Mouse (Mus musculus): Measurements from ENCODE around the gene Frmd4a. TPM values are rescaled to one million over a fixed set of nuclear protein-coding genes. Genes with fewer than 3 reads are reported as not detected.

Frmd4a gene
- polyA plus RNA-seq, 1 experiment from 2014 or later: 33.0 TPM

- Histone ChIP-seq H3K27ac (no peak overlapping the region), H3K4me3 (no peak overlapping the region), H3K27me3 (ENCODE audit: poor library complexity, severe bottlenecking) (no peaks in the 10 kb centered on the region), H3K9me3 (no peaks in the 10 kb centered on the region), H3K36me3 (replicated peaks) (peaks cover 33% of the 10 kb centered on the region), H3K4me1 (peaks cover 18% of the 10 kb centered on the region)
- 87% methylated on average over 2 of the region's 2 CpGs for WGBS
- no peak for DNase-seq (ENCODE audit: extremely low spot score, low spot score)
Observed at GRCm38 (mm10) chr2:4487280-4487679, 469.8 kb downstream of the Frmd4a start.

- Histone ChIP-seq H3K9me3 (no peaks in the 10 kb centered on the region), H3K36me3 (replicated peaks) (peaks cover 28% of the 10 kb centered on the region), H3K4me3 (no peak overlapping the region), H3K4me1 (peaks cover 29% of the 10 kb centered on the region), H3K27me3 (ENCODE audit: poor library complexity, severe bottlenecking) (no peaks in the 10 kb centered on the region), H3K27ac (no peak overlapping the region)
- WGBS: 87% methylated on average over 5 of the region's 5 CpGs
- no peak for DNase-seq (ENCODE audit: extremely low spot score, low spot score)
Observed at GRCm38 (mm10) chr2:4490845-4491244, 473.3 kb downstream of the Frmd4a start.

GRCm38 (mm10) chr2:4492485-4493481 is 475.3 kb downstream of the Frmd4a start:
- Histone ChIP-seq H3K27me3 (ENCODE audit: poor library complexity, severe bottlenecking) (no peaks in the 10 kb centered on the region), H3K27ac (peak overlapping the region; percentile 76), H3K9me3 (no peaks in the 10 kb centered on the region), H3K4me1 (peaks cover 29% of the 10 kb centered on the region), H3K36me3 (replicated peaks) (peaks cover 36% of the 10 kb centered on the region), H3K4me3 (no peak overlapping the region)
- peak; percentile 76 for DNase-seq (ENCODE audit: extremely low spot score, low spot score)
- WGBS: 59% methylated on average over 20 of the region's 20 CpGs

- Histone ChIP-seq H3K27ac (no peak overlapping the region), H3K4me3 (no peak overlapping the region), H3K36me3 (replicated peaks) (peaks cover 44% of the 10 kb centered on the region), H3K4me1 (peaks cover 29% of the 10 kb centered on the region), H3K9me3 (no peaks in the 10 kb centered on the region), H3K27me3 (ENCODE audit: poor library complexity, severe bottlenecking) (no peaks in the 10 kb centered on the region)
- DNase-seq (ENCODE audit: extremely low spot score, low spot score): no peak
- WGBS: 94% methylated on average over 2 of the region's 2 CpGs
Observed at GRCm38 (mm10) chr2:4494478-4494877, 477.0 kb downstream of the Frmd4a start.

- Histone ChIP-seq H3K4me3 (no peak overlapping the region), H3K9me3 (no peaks in the 10 kb centered on the region), H3K27me3 (ENCODE audit: poor library complexity, severe bottlenecking) (no peaks in the 10 kb centered on the region), H3K36me3 (replicated peaks) (peaks cover 55% of the 10 kb centered on the region), H3K27ac (0 out of 2 replicates have a peak overlapping the region, but pooled peaks have one; percentile 26), H3K4me1 (no peaks in the 10 kb centered on the region)
- peak; percentile 60 for DNase-seq (ENCODE audit: extremely low spot score, low spot score)
- 23% methylated on average over 1 of the region's 1 CpGs for WGBS
Observed at GRCm38 (mm10) chr2:4499257-4499656, 481.7 kb downstream of the Frmd4a start.

GRCm38 (mm10) chr2:4499916-4500315 is 482.4 kb downstream of the Frmd4a start:
- Histone ChIP-seq H3K4me3 (no peak overlapping the region), H3K4me1 (no peaks in the 10 kb centered on the region), H3K9me3 (no peaks in the 10 kb centered on the region), H3K36me3 (replicated peaks) (peaks cover 57% of the 10 kb centered on the region), H3K27ac (no peak overlapping the region), H3K27me3 (ENCODE audit: poor library complexity, severe bottlenecking) (no peaks in the 10 kb centered on the region)
- WGBS: 94% methylated on average over 9 of the region's 9 CpGs
- no peak for DNase-seq (ENCODE audit: extremely low spot score, low spot score)

GRCm38 (mm10) chr2:4501257-4502027 is 483.9 kb downstream of the Frmd4a start:
- H3K36me3 ChIP-seq (replicated peaks): peaks cover 54% of the 10 kb centered on the region
- H3K4me1 ChIP-seq: no peaks in the 10 kb centered on the region
- no peak overlapping the region for H3K27ac ChIP-seq
- no peaks in the 10 kb centered on the region for H3K27me3 ChIP-seq (ENCODE audit: poor library complexity, severe bottlenecking)
- DNase-seq (ENCODE audit: extremely low spot score, low spot score): no peak
- no peak overlapping the region for H3K4me3 ChIP-seq
- no peaks in the 10 kb centered on the region for H3K9me3 ChIP-seq
- WGBS: 86% methylated on average over 15 of the region's 15 CpGs

GRCm38 (mm10) chr2:4504413-4504812 is 486.9 kb downstream of the Frmd4a start:
- no peak overlapping the region for H3K27ac ChIP-seq
- peaks cover 52% of the 10 kb centered on the region for H3K36me3 ChIP-seq (replicated peaks)
- no peak for DNase-seq (ENCODE audit: extremely low spot score, low spot score)
- peaks cover 6% of the 10 kb centered on the region; the same call in 1 of the 2 replicates for H3K4me1 ChIP-seq
- WGBS: 92% methylated on average over 10 of the region's 10 CpGs
- H3K4me3 ChIP-seq: no peak overlapping the region
- no peaks in the 10 kb centered on the region for H3K9me3 ChIP-seq
- H3K27me3 ChIP-seq (ENCODE audit: poor library complexity, severe bottlenecking): no peaks in the 10 kb centered on the region

GRCm38 (mm10) chr2:4505695-4506094 is 488.2 kb downstream of the Frmd4a start:
- H3K27ac ChIP-seq: no peak overlapping the region
- no peak overlapping the region for H3K4me3 ChIP-seq
- H3K9me3 ChIP-seq: no peaks in the 10 kb centered on the region
- H3K4me1 ChIP-seq: peaks cover 16% of the 10 kb centered on the region
- WGBS: 92% methylated on average over 4 of the region's 4 CpGs
- no peak for DNase-seq (ENCODE audit: extremely low spot score, low spot score)
- peaks cover 44% of the 10 kb centered on the region for H3K36me3 ChIP-seq (replicated peaks)
- no peaks in the 10 kb centered on the region for H3K27me3 ChIP-seq (ENCODE audit: poor library complexity, severe bottlenecking)

- peaks cover 38% of the 10 kb centered on the region for H3K36me3 ChIP-seq (replicated peaks)
- no peak overlapping the region for H3K4me3 ChIP-seq
- H3K4me1 ChIP-seq: peaks cover 17% of the 10 kb centered on the region
- H3K27ac ChIP-seq: no peak overlapping the region
- no peaks in the 10 kb centered on the region for H3K27me3 ChIP-seq (ENCODE audit: poor library complexity, severe bottlenecking)
- 93% methylated on average over 9 of the region's 9 CpGs for WGBS
- H3K9me3 ChIP-seq: no peaks in the 10 kb centered on the region
- DNase-seq (ENCODE audit: extremely low spot score, low spot score): no peak
Observed at GRCm38 (mm10) chr2:4506659-4507058, 489.1 kb downstream of the Frmd4a start.

- WGBS: 87% methylated on average over 13 of the region's 13 CpGs
- H3K9me3 ChIP-seq: no peaks in the 10 kb centered on the region
- H3K27ac ChIP-seq: no peak overlapping the region
- H3K4me1 ChIP-seq: peaks cover 25% of the 10 kb centered on the region
- DNase-seq (ENCODE audit: extremely low spot score, low spot score): no peak
- H3K36me3 ChIP-seq (replicated peaks): peaks cover 38% of the 10 kb centered on the region
- no peaks in the 10 kb centered on the region for H3K27me3 ChIP-seq (ENCODE audit: poor library complexity, severe bottlenecking)
- H3K4me3 ChIP-seq: no peak overlapping the region
Observed at GRCm38 (mm10) chr2:4507887-4508615, 490.5 kb downstream of the Frmd4a start.

GRCm38 (mm10) chr2:4508959-4509615 is 491.6 kb downstream of the Frmd4a start:
- WGBS: 91% methylated on average over 10 of the region's 10 CpGs
- H3K27ac ChIP-seq: no peak overlapping the region
- no peak for DNase-seq (ENCODE audit: extremely low spot score, low spot score)
- peaks cover 25% of the 10 kb centered on the region for H3K4me1 ChIP-seq
- H3K36me3 ChIP-seq (replicated peaks): peaks cover 42% of the 10 kb centered on the region
- H3K27me3 ChIP-seq (ENCODE audit: poor library complexity, severe bottlenecking): no peaks in the 10 kb centered on the region
- H3K9me3 ChIP-seq: no peaks in the 10 kb centered on the region
- H3K4me3 ChIP-seq: no peak overlapping the region

All from forebrain, embryonic 10.5 days (tissue).